Mouse (Mus musculus) frontal cortex, adult (tissue): ENCODE measurements around the gene Tns2.
A peak's percentile ranks its signal among the peaks of the same experiment; 100 is the strongest.

Experiments
- ATAC-seq: cut with Nextera tagmentation; 2 replicates; pipeline ENCODE4 v1.9.2; 2017; ENCODE audit warnings: mild to moderate bottlenecking, moderate library complexity, mixed read lengths; ENCODE audit not compliant: low TSS enrichment

The Tns2 gene

GRCm38 (mm10) chr15:102091688-102092087 is 8.5 kb upstream of the Tns2 start:
- ATAC-seq: no peak

- ATAC-seq: no peak
Measured at GRCm38 (mm10) chr15:102092222-102092621, 8.0 kb upstream of the Tns2 start.

- no peak for ATAC-seq
Measured at GRCm38 (mm10) chr15:102094157-102094556, 6.1 kb upstream of the Tns2 start.

GRCm38 (mm10) chr15:102094988-102095387 is 5.2 kb upstream of the Tns2 start:
- no peak for ATAC-seq

- no peak for ATAC-seq
Measured at GRCm38 (mm10) chr15:102097147-102097915, 2.9 kb upstream of the Tns2 start.

GRCm38 (mm10) chr15:102097991-102098555 is 2.1 kb upstream of the Tns2 start:
- no peak for ATAC-seq

- ATAC-seq: no peak
Measured at GRCm38 (mm10) chr15:102099260-102099659, 953 bp upstream of the Tns2 start.

- ATAC-seq: peak; percentile 11; the same call in 1 of the 2 replicates
Measured at GRCm38 (mm10) chr15:102099771-102100160, 447 bp upstream of the Tns2 start.

- ATAC-seq: no peak
Measured at GRCm38 (mm10) chr15:102100996-102101671, 921 bp downstream of the Tns2 start.

GRCm38 (mm10) chr15:102101672-102102541 is 1.7 kb downstream of the Tns2 start:
- ATAC-seq: no peak

GRCm38 (mm10) chr15:102102548-102103121 is 2.4 kb downstream of the Tns2 start:
- ATAC-seq: no peak

- no peak for ATAC-seq
Measured at GRCm38 (mm10) chr15:102103371-102103946, 3.2 kb downstream of the Tns2 start.

- ATAC-seq: no peak
Measured at GRCm38 (mm10) chr15:102103947-102104555, 3.8 kb downstream of the Tns2 start.

GRCm38 (mm10) chr15:102105360-102105759 is 5.1 kb downstream of the Tns2 start:
- no peak for ATAC-seq

GRCm38 (mm10) chr15:102105764-102106730 is 5.8 kb downstream of the Tns2 start:
- ATAC-seq: no peak

GRCm38 (mm10) chr15:102106754-102107456 is 6.7 kb downstream of the Tns2 start:
- no peak for ATAC-seq

GRCm38 (mm10) chr15:102107689-102108573 is 7.7 kb downstream of the Tns2 start:
- ATAC-seq: peak; percentile 45
